Mouse (Mus musculus) erythroblast, adult 5-6 weeks (primary cell): ENCODE measurements around the gene Lrrc46. TPM values are rescaled to one million over a fixed set of nuclear protein-coding genes. Genes with fewer than 3 reads are reported as not detected.

Experiments
- total RNA-seq, 2 experiments: library from RNA; stranded (forward) in 1 of 2; stranded (reverse) in 1 of 2; fragments of 150-400 nt in 1 of 2; fragments of 200-764, 138-1000 nt in 1 of 2; gene quantifications; 2 replicates each; pipeline versions ENCODE4 v1.2.3 to v1.2.4; 2015 to 2017; ENCODE audit warnings: low replicate concordance in 2 of 2

The Lrrc46 gene
- total RNA-seq, 2 experiments from 2014 or later, result 0.17 TPM; not detected in 1

Other genes starting within 250 kb of the Lrrc46 start
- gene Nfe2l1, start 211.4 kb downstream of the Lrrc46 start, total RNA-seq (2015; ENCODE audit: low replicate concordance), result 27.0 and 27.1 TPM in 2 replicates
- gene Nfe2l1, start 211.4 kb downstream of the Lrrc46 start, total RNA-seq (2017; ENCODE audit: low replicate concordance), result 26.5 and 32.5 TPM in 2 replicates
- not detected in 2 replicates for gene Copz2, start 191.5 kb downstream of the Lrrc46 start, total RNA-seq (2015; ENCODE audit: low replicate concordance)
- not detected in 2 replicates for gene Copz2, start 191.5 kb downstream of the Lrrc46 start, total RNA-seq (2017; ENCODE audit: low replicate concordance)
- gene Cdk5rap3, start 124.9 kb downstream of the Lrrc46 start, total RNA-seq (2015; ENCODE audit: low replicate concordance), result 6.1 and 8.6 TPM in 2 replicates
- gene Cdk5rap3, start 124.9 kb downstream of the Lrrc46 start, total RNA-seq (2017; ENCODE audit: low replicate concordance), result 6.8 and 17.3 TPM in 2 replicates
- gene Prr15l, start 113.3 kb downstream of the Lrrc46 start, total RNA-seq (2015; ENCODE audit: low replicate concordance), result not detected in 2 replicates
- 0.94 and 1.3 TPM in 2 replicates for gene Prr15l, start 113.3 kb downstream of the Lrrc46 start, total RNA-seq (2017; ENCODE audit: low replicate concordance)
- gene Pnpo, start 97.4 kb downstream of the Lrrc46 start, total RNA-seq (2015; ENCODE audit: low replicate concordance), result 231 and 288 TPM in 2 replicates
- gene Pnpo, start 97.4 kb downstream of the Lrrc46 start, total RNA-seq (2017; ENCODE audit: low replicate concordance), result 381 and 405 TPM in 2 replicates
- gene Sp2, start 58.4 kb downstream of the Lrrc46 start, total RNA-seq (2015; ENCODE audit: low replicate concordance), result 16.1 and 17.1 TPM in 2 replicates
- gene Sp2, start 58.4 kb downstream of the Lrrc46 start, total RNA-seq (2017; ENCODE audit: low replicate concordance), result 4.4 and 6.1 TPM in 2 replicates
- gene Sp6, start 28.0 kb downstream of the Lrrc46 start, total RNA-seq (2015; ENCODE audit: low replicate concordance), result not detected in 2 replicates
- gene Sp6, start 28.0 kb downstream of the Lrrc46 start, total RNA-seq (2017; ENCODE audit: low replicate concordance), result not detected in 2 replicates
- gene Scrn2, start 11.5 kb downstream of the Lrrc46 start, total RNA-seq (2015; ENCODE audit: low replicate concordance), result 0.84 TPM in 1 of 2 replicates, not detected in the other
- 2.0 and 3.1 TPM in 2 replicates for gene Scrn2, start 11.5 kb downstream of the Lrrc46 start, total RNA-seq (2017; ENCODE audit: low replicate concordance)
- 8.8 TPM in 2 replicates for gene Mrpl10, start 153 bp upstream of the Lrrc46 start, total RNA-seq (2015; ENCODE audit: low replicate concordance)
- gene Mrpl10, start 153 bp upstream of the Lrrc46 start, total RNA-seq (2017; ENCODE audit: low replicate concordance), result 5.6 and 6.2 TPM in 2 replicates
- gene Osbpl7, start 9.2 kb upstream of the Lrrc46 start, total RNA-seq (2015; ENCODE audit: low replicate concordance), result 5.6 and 7.3 TPM in 2 replicates
- 2.1 and 5.7 TPM in 2 replicates for gene Osbpl7, start 9.2 kb upstream of the Lrrc46 start, total RNA-seq (2017; ENCODE audit: low replicate concordance)
- not detected in 2 replicates for gene Tbx21, start 73.9 kb upstream of the Lrrc46 start, total RNA-seq (2015; ENCODE audit: low replicate concordance)
- gene Tbx21, start 73.9 kb upstream of the Lrrc46 start, total RNA-seq (2017; ENCODE audit: low replicate concordance), result not detected in 2 replicates
- gene Tbkbp1, start 110.1 kb upstream of the Lrrc46 start, total RNA-seq (2015; ENCODE audit: low replicate concordance), result 0.96 and 2.7 TPM in 2 replicates
- gene Tbkbp1, start 110.1 kb upstream of the Lrrc46 start, total RNA-seq (2017; ENCODE audit: low replicate concordance), result 0.70 and 6.3 TPM in 2 replicates
- gene Kpnb1, start 146.5 kb upstream of the Lrrc46 start, total RNA-seq (2015; ENCODE audit: low replicate concordance), result 30.6 and 42.6 TPM in 2 replicates
- gene Kpnb1, start 146.5 kb upstream of the Lrrc46 start, total RNA-seq (2017; ENCODE audit: low replicate concordance), result 102 and 119 TPM in 2 replicates
- gene Npepps, start 239.2 kb upstream of the Lrrc46 start, total RNA-seq (2015; ENCODE audit: low replicate concordance), result 18.1 and 21.7 TPM in 2 replicates
- gene Npepps, start 239.2 kb upstream of the Lrrc46 start, total RNA-seq (2017; ENCODE audit: low replicate concordance), result 7.2 and 21.7 TPM in 2 replicates